Mouse (Mus musculus): ENCODE data around the gene Gm20708. TPM values are rescaled to one million over a fixed set of nuclear protein-coding genes. Genes with fewer than 3 reads are reported as not detected.
"Not testable (repeated sequence)": the region's sequence is repeated elsewhere in the genome, so short reads cannot be mapped to it uniquely, and the experiment has no call there.

The Gm20708 gene
- polyA plus RNA-seq, 1 experiment from 2014 or later = 0.70 TPM

- ATAC-seq = no peak
- Histone ChIP-seq H3K9ac (replicated peaks) (no peak within 1 kb of the TSS), H3K36me3 (no peaks in the 10 kb centered on the region), H3K9me3 (no peaks in the 10 kb centered on the region), H3K4me3 (replicated peaks) (no peak within 1 kb of the TSS), H3K4me2 (replicated peaks) (no peak within 1 kb of the TSS), H3K27ac (no peak within 1 kb of the TSS), H3K4me1 (replicated peaks) (peaks cover under 1% of the 10 kb centered on the region; the same call in 1 of the 2 replicates), H3K27me3 (peaks cover 6% of the 10 kb centered on the region; the same call in 1 of the 2 replicates)
- WGBS = 68% methylated on average over 9 of the region's 9 CpGs
Observed at GRCm38 (mm10) chr11:117797511-117798159, 11.8 kb upstream of the Gm20708 start, which contains the start of gene 6030468B19Rik. TSS of gene 6030468B19Rik (plus strand) at chr11:117797660.

GRCm38 (mm10) chr11:117798160-117798541 is 11.3 kb upstream of the Gm20708 start:
- WGBS = 66% methylated on average over 2 of the region's 2 CpGs
- no peak for ATAC-seq

GRCm38 (mm10) chr11:117799174-117799573 is 10.3 kb upstream of the Gm20708 start:
- Histone ChIP-seq H3K4me2 (replicated peaks) (no peak overlapping the region), H3K4me3 (replicated peaks) (no peak overlapping the region), H3K9me3 (no peaks in the 10 kb centered on the region), H3K36me3 (no peaks in the 10 kb centered on the region), H3K27me3 (no peaks in the 10 kb centered on the region), H3K4me1 (replicated peaks) (no peaks in the 10 kb centered on the region), H3K27ac (no peak overlapping the region), H3K9ac (replicated peaks) (no peak overlapping the region)
- ATAC-seq = no peak
- WGBS = 75% methylated on average over 5 of the region's 5 CpGs

More at GRCm38 (mm10) chr11:117798160-117798541, 11.3 kb upstream of the Gm20708 start:
- Histone ChIP-seq H3K27ac (no peak overlapping the region), H3K4me1 (replicated peaks) (no peaks in the 10 kb centered on the region), H3K9ac (replicated peaks) (no peak overlapping the region), H3K9me3 (no peaks in the 10 kb centered on the region), H3K27me3 (peaks cover 4% of the 10 kb centered on the region; the same call in 1 of the 2 replicates), H3K36me3 (no peaks in the 10 kb centered on the region), H3K4me2 (replicated peaks) (no peak overlapping the region), H3K4me3 (replicated peaks) (no peak overlapping the region)

- no peak overlapping the region for H3K4me2 ChIP-seq (replicated peaks)
- H3K4me1 ChIP-seq (replicated peaks) = no peaks in the 10 kb centered on the region
- no peak overlapping the region for H3K4me3 ChIP-seq (replicated peaks)
- H3K9me3 ChIP-seq = no peaks in the 10 kb centered on the region
- no peaks in the 10 kb centered on the region for H3K27me3 ChIP-seq
- H3K36me3 ChIP-seq = no peaks in the 10 kb centered on the region
- no peak for ATAC-seq
- H3K9ac ChIP-seq (replicated peaks) = no peak overlapping the region
- 86% methylated on average over 7 of the region's 7 CpGs for WGBS
- H3K27ac ChIP-seq = no peak overlapping the region
Observed at GRCm38 (mm10) chr11:117800038-117800437, 9.4 kb upstream of the Gm20708 start.

- 80% methylated on average over 7 of the region's 7 CpGs for WGBS
- no peak overlapping the region for H3K27ac ChIP-seq
- no peak for ATAC-seq
- H3K9me3 ChIP-seq = no peaks in the 10 kb centered on the region
- no peak overlapping the region for H3K4me2 ChIP-seq (replicated peaks)
- H3K9ac ChIP-seq (replicated peaks) = no peak overlapping the region
- H3K4me3 ChIP-seq (replicated peaks) = no peak overlapping the region
- H3K4me1 ChIP-seq (replicated peaks) = no peaks in the 10 kb centered on the region
- no peaks in the 10 kb centered on the region for H3K36me3 ChIP-seq
- H3K27me3 ChIP-seq = no peaks in the 10 kb centered on the region
Observed at GRCm38 (mm10) chr11:117801650-117802049, 7.8 kb upstream of the Gm20708 start.

GRCm38 (mm10) chr11:117803166-117803688 is 6.2 kb upstream of the Gm20708 start:
- H3K36me3 ChIP-seq = no peaks in the 10 kb centered on the region
- no peak overlapping the region for H3K9ac ChIP-seq (replicated peaks)
- 92% methylated on average over 3 of the region's 3 CpGs for WGBS
- no peaks in the 10 kb centered on the region for H3K27me3 ChIP-seq
- H3K4me2 ChIP-seq (replicated peaks) = no peak overlapping the region
- no peak for ATAC-seq
- no peaks in the 10 kb centered on the region for H3K4me1 ChIP-seq (replicated peaks)
- no peak overlapping the region for H3K4me3 ChIP-seq (replicated peaks)
- no peaks in the 10 kb centered on the region for H3K9me3 ChIP-seq
- H3K27ac ChIP-seq = no peak overlapping the region

- Histone ChIP-seq H3K4me1 (replicated peaks) (peaks cover 24% of the 10 kb centered on the region), H3K9ac (replicated peaks) (no peak overlapping the region), H3K36me3 (no peaks in the 10 kb centered on the region), H3K27me3 (peaks cover 23% of the 10 kb centered on the region), H3K27ac (no peak overlapping the region), H3K9me3 (no peaks in the 10 kb centered on the region), H3K4me2 (replicated peaks) (no peak overlapping the region), H3K4me3 (replicated peaks) (no peak overlapping the region)
- WGBS = 97% methylated on average over 6 of the region's 6 CpGs
- ATAC-seq = no peak
Observed at GRCm38 (mm10) chr11:117806781-117807180, 2.7 kb upstream of the Gm20708 start.

- peak; percentile 84 for ATAC-seq
- under 1% methylated on average over 21 of the region's 21 CpGs for WGBS
- H3K4me1 ChIP-seq (replicated peaks) = peaks cover 24% of the 10 kb centered on the region
- H3K36me3 ChIP-seq = peaks cover 14% of the 10 kb centered on the region
- peak overlapping the region; percentile 93 for H3K4me2 ChIP-seq (replicated peaks)
- peak overlapping the region; percentile 65 for H3K9ac ChIP-seq (replicated peaks)
- H3K27ac ChIP-seq = no peak overlapping the region; the same call in 1 of the 2 replicates
- peak overlapping the region; percentile 61 for H3K4me3 ChIP-seq (replicated peaks)
- peaks cover 23% of the 10 kb centered on the region for H3K27me3 ChIP-seq
- no peaks in the 10 kb centered on the region for H3K9me3 ChIP-seq
Observed at GRCm38 (mm10) chr11:117810401-117811046, 1.1 kb downstream of the Gm20708 start.

- H3K27ac ChIP-seq = no peak overlapping the region
Observed at GRCm38 (mm10) chr11:117813867-117814266, 4.4 kb downstream of the Gm20708 start.

GRCm38 (mm10) chr11:117814704-117815366 is 5.4 kb downstream of the Gm20708 start:
- Histone ChIP-seq H3K9ac (replicated peaks) (no peak overlapping the region), H3K27ac (no peak overlapping the region), H3K9me3 (no peaks in the 10 kb centered on the region), H3K4me2 (replicated peaks) (no peak overlapping the region), H3K4me1 (replicated peaks) (peaks cover 19% of the 10 kb centered on the region), H3K27me3 (peaks cover 7% of the 10 kb centered on the region), H3K4me3 (replicated peaks) (no peak overlapping the region), H3K36me3 (peaks cover 35% of the 10 kb centered on the region)
- 92% methylated on average over 6 of the region's 6 CpGs for WGBS
- ATAC-seq = no peak

More at GRCm38 (mm10) chr11:117813867-117814266, 4.4 kb downstream of the Gm20708 start:
- H3K9me3 ChIP-seq = no peaks in the 10 kb centered on the region
- peaks cover 17% of the 10 kb centered on the region for H3K27me3 ChIP-seq
- H3K4me3 ChIP-seq (replicated peaks) = no peak overlapping the region
- ATAC-seq = no peak
- WGBS = 83% methylated on average over 5 of the region's 5 CpGs
- no peak overlapping the region for H3K4me2 ChIP-seq (replicated peaks)
- H3K4me1 ChIP-seq (replicated peaks) = peaks cover 24% of the 10 kb centered on the region
- H3K36me3 ChIP-seq = peaks cover 33% of the 10 kb centered on the region
- no peak overlapping the region for H3K9ac ChIP-seq (replicated peaks)

GRCm38 (mm10) chr11:117815850-117816249 is 6.4 kb downstream of the Gm20708 start:
- not testable (repeated sequence) for H3K4me1 ChIP-seq (replicated peaks); H3K9me3 ChIP-seq; H3K4me3 ChIP-seq (replicated peaks); H3K9ac ChIP-seq (replicated peaks); ATAC-seq; H3K27me3 ChIP-seq; H3K27ac ChIP-seq; H3K4me2 ChIP-seq (replicated peaks)
- peaks cover 35% of the 10 kb centered on the region for H3K36me3 ChIP-seq
- WGBS = 85% methylated on average over 9 of the region's 9 CpGs
